Mouse (Mus musculus): ENCODE results near the gene Zfp991. TPM values are rescaled to one million over a fixed set of nuclear protein-coding genes. Genes with fewer than 3 reads are reported as not detected.
A peak's percentile ranks its signal among the peaks of the same experiment; 100 is the strongest.
"Not testable (repeated sequence)": the region's sequence is repeated elsewhere in the genome, so short reads cannot be mapped to it uniquely, and the experiment has no call there.

The Zfp991 gene
- total and polyA plus RNA-seq, 2 experiments from 2014 or later, result 4.1 to 5.0 TPM

DNA sequence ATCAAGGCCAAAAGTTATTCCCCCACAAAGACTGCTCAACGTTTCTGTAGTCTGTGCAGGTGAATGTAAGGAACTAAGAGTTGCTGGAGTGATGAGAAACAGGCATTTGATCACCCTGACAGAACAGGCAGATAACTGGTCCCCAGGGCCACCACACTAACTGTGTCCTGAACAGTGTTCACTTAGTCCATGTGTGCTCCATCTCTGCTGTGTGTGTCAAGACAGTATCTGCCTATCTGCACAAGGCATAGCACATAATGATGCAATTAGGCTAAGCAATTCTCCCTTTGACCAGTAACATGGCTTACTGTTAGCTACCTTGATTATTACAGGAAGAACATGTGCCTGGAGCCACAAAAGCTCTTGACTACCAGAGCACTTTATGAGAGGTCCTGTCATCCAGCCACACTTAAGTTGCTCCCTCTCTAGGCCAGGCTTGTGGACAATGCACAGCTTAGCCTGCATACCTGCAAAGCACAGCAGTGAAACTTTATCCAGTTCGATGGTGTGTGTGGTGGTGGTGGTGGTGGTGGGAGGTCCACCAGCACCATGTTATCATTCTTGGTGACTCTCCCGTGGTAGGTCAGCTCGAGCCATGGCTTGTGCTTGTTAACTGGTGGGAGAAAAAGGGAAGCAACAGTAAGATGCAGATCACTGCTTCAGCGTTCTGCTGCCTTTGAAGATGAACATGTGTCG lies 67.4 kb downstream of the Zfp991 start:
- H3K36me3 ChIP-seq (ENCODE audit: insufficient read depth, low read length); H3K9ac ChIP-seq (replicated peaks; ENCODE audit: low read length, poor library complexity, severe bottlenecking); H3K4me2 ChIP-seq (ENCODE audit: low read depth, low read length, poor library complexity, severe bottlenecking); DNase-seq (ENCODE audit: low spot score); H3K27ac ChIP-seq (ENCODE audit: low read depth, low read length); H3K4me3 ChIP-seq (ENCODE audit: low read depth, low read length); H3K4me1 ChIP-seq (ENCODE audit: insufficient read depth, low read length); H3K9me3 ChIP-seq (ENCODE audit: low read length); H3K27me3 ChIP-seq (ENCODE audit: insufficient read depth, low read length): not testable (repeated sequence)
- ATAC-seq (ENCODE audit: low FRiP score), result peak; percentile 48; the same call in 1 of the 2 replicates
- WGBS, result 69% methylated on average over 6 of the region's 6 CpGs

DNA sequence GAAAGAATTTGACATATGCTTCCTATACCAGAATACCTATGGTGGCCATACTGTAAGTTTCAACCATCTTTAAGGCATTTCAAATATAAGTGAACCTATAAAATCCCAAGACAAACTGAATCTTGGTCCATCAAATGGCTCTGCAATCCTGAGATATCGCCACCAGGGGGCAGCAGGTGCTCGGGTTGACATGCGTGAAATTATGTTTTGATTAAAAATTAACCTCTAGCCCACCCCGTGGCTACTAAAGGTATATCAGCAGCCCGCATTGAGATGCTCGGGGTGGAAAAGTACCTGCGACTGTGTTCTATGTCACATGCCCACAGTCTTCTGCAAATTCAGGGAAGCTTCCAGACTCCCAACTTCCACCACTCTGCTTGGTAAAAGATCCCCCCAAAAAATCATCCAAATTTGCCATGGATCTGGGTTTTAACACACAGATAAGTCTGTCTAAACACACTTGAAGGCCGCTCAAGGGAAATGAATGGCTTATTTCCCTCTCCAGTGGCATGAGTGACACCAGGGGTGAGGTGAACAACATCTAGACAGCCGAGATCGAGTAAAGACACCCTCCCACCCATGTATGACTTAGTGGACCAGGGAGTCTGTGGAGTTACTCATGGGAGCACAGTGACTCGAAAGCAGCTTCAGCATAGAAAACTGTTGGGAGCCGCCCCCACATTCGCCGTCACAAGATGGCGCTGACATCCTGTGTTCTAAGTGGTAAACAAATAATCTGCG lies 70.3 kb downstream of the Zfp991 start:
- 81% methylated on average over 9 of the region's 16 CpGs for WGBS
- DNase-seq (ENCODE audit: low spot score); ATAC-seq (ENCODE audit: low FRiP score): not testable (repeated sequence)

GRCm38 (mm10) chr4:147212182-147212928 lies 80.5 kb downstream of the Zfp991 start:
- 71% methylated on average over 3 of the region's 7 CpGs for WGBS
- 0 out of 2 replicates have a peak, but pooled peaks have one; percentile 41 for ATAC-seq (ENCODE audit: low FRiP score)

More for the DNA sequence above, 70.3 kb downstream of the Zfp991 start:
- H3K36me3 ChIP-seq (ENCODE audit: insufficient read depth, low read length); H3K9ac ChIP-seq (replicated peaks; ENCODE audit: low read length, poor library complexity, severe bottlenecking); H3K27ac ChIP-seq (ENCODE audit: low read depth, low read length); H3K27me3 ChIP-seq (ENCODE audit: insufficient read depth, low read length); H3K9me3 ChIP-seq (ENCODE audit: low read length); H3K4me1 ChIP-seq (ENCODE audit: insufficient read depth, low read length); H3K4me2 ChIP-seq (ENCODE audit: low read depth, low read length, poor library complexity, severe bottlenecking); H3K4me3 ChIP-seq (ENCODE audit: low read depth, low read length): not testable (repeated sequence)

GRCm38 (mm10) chr4:147214233-147214632 lies 82.4 kb downstream of the Zfp991 start:
- not testable (repeated sequence) for H3K4me1 ChIP-seq (ENCODE audit: insufficient read depth, low read length); H3K27me3 ChIP-seq (ENCODE audit: insufficient read depth, low read length); H3K27ac ChIP-seq (ENCODE audit: low read depth, low read length); DNase-seq (ENCODE audit: low spot score); H3K4me2 ChIP-seq (ENCODE audit: low read depth, low read length, poor library complexity, severe bottlenecking); H3K9ac ChIP-seq (replicated peaks; ENCODE audit: low read length, poor library complexity, severe bottlenecking); ATAC-seq (ENCODE audit: low FRiP score); H3K4me3 ChIP-seq (ENCODE audit: low read depth, low read length); H3K36me3 ChIP-seq (ENCODE audit: insufficient read depth, low read length); H3K9me3 ChIP-seq (ENCODE audit: low read length)
- no CpG with 5 or more reads among the region's 1 CpGs for WGBS

More at GRCm38 (mm10) chr4:147212182-147212928, 80.5 kb downstream of the Zfp991 start:
- H3K27ac ChIP-seq (ENCODE audit: low read depth, low read length); H3K9ac ChIP-seq (replicated peaks; ENCODE audit: low read length, poor library complexity, severe bottlenecking); DNase-seq (ENCODE audit: low spot score); H3K36me3 ChIP-seq (ENCODE audit: insufficient read depth, low read length); H3K4me2 ChIP-seq (ENCODE audit: low read depth, low read length, poor library complexity, severe bottlenecking); H3K4me3 ChIP-seq (ENCODE audit: low read depth, low read length); H3K9me3 ChIP-seq (ENCODE audit: low read length); H3K27me3 ChIP-seq (ENCODE audit: insufficient read depth, low read length); H3K4me1 ChIP-seq (ENCODE audit: insufficient read depth, low read length): not testable (repeated sequence)

DNA sequence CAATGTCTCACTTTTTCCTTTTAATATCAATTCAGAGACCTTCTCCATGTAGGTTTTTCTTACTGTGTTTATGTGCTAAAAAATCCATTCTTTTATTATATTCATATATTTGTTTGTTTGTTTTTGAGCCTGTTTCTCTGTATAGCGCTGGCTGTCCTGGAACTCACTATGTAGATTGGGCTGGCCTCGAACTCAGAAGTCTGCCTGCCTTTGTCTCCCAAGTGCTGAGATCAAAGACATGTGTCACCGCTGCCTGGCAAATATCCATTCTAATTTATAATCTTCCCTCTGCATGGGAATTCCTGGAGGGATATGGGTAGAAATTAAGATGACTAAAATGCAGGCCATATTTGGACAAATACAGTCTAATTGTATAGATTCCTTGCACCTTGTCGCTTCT lies 85.8 kb downstream of the Zfp991 start:
- not testable (repeated sequence) for H3K9ac ChIP-seq (replicated peaks; ENCODE audit: low read length, poor library complexity, severe bottlenecking); H3K36me3 ChIP-seq (ENCODE audit: insufficient read depth, low read length); DNase-seq (ENCODE audit: low spot score); H3K4me1 ChIP-seq (ENCODE audit: insufficient read depth, low read length); H3K27me3 ChIP-seq (ENCODE audit: insufficient read depth, low read length); H3K4me3 ChIP-seq (ENCODE audit: low read depth, low read length); H3K4me2 ChIP-seq (ENCODE audit: low read depth, low read length, poor library complexity, severe bottlenecking); H3K27ac ChIP-seq (ENCODE audit: low read depth, low read length); ATAC-seq (ENCODE audit: low FRiP score)
- H3K9me3 ChIP-seq (ENCODE audit: low read length), result peaks cover 12% of the 10 kb centered on the region
- WGBS, result 70% methylated on average over 2 of the region's 4 CpGs

GRCm38 (mm10) chr4:147219319-147220070 lies 87.7 kb downstream of the Zfp991 start:
- Histone ChIP-seq H3K4me3 (ENCODE audit: low read depth, low read length) (peak overlapping the region; percentile 24; the same call in 1 of the 2 replicates), H3K9me3 (ENCODE audit: low read length) (peaks cover 15% of the 10 kb centered on the region)
- H3K4me2 ChIP-seq (ENCODE audit: low read depth, low read length, poor library complexity, severe bottlenecking); H3K27me3 ChIP-seq (ENCODE audit: insufficient read depth, low read length); H3K36me3 ChIP-seq (ENCODE audit: insufficient read depth, low read length); ATAC-seq (ENCODE audit: low FRiP score); H3K4me1 ChIP-seq (ENCODE audit: insufficient read depth, low read length); DNase-seq (ENCODE audit: low spot score); H3K27ac ChIP-seq (ENCODE audit: low read depth, low read length); H3K9ac ChIP-seq (replicated peaks; ENCODE audit: low read length, poor library complexity, severe bottlenecking): not testable (repeated sequence)
- WGBS, result 67% methylated on average over 49 of the region's 51 CpGs

DNA sequence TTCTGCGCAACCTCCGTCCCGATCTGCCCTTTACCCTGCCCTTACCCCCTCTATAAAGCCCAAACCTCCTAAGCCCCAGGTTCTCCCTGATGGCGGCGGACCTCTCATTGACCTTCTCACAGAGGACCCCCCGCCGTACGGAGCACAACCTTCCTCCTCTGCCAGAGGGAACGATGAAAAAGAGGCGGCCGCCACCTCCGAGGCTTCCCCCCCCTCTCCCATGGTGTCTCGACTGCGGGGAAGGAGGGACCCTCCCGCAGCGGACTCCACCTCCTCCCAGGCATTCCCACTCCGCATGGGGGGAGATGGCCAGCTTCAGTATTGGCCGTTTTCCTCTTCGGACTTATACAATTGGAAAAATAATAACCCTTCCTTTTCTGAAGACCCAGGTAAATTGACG lies 88.4 kb downstream of the Zfp991 start:
- not testable (repeated sequence) for H3K36me3 ChIP-seq (ENCODE audit: insufficient read depth, low read length); H3K27me3 ChIP-seq (ENCODE audit: insufficient read depth, low read length); H3K4me2 ChIP-seq (ENCODE audit: low read depth, low read length, poor library complexity, severe bottlenecking); H3K4me1 ChIP-seq (ENCODE audit: insufficient read depth, low read length); H3K27ac ChIP-seq (ENCODE audit: low read depth, low read length); DNase-seq (ENCODE audit: low spot score); H3K4me3 ChIP-seq (ENCODE audit: low read depth, low read length); ATAC-seq (ENCODE audit: low FRiP score); H3K9ac ChIP-seq (replicated peaks; ENCODE audit: low read length, poor library complexity, severe bottlenecking)
- WGBS, result 85% methylated on average over 16 of the region's 20 CpGs
- peaks cover 21% of the 10 kb centered on the region for H3K9me3 ChIP-seq (ENCODE audit: low read length)

- not testable (repeated sequence) for ATAC-seq (ENCODE audit: low FRiP score); H3K4me3 ChIP-seq (ENCODE audit: low read depth, low read length); H3K4me2 ChIP-seq (ENCODE audit: low read depth, low read length, poor library complexity, severe bottlenecking); DNase-seq (ENCODE audit: low spot score); H3K36me3 ChIP-seq (ENCODE audit: insufficient read depth, low read length); H3K27ac ChIP-seq (ENCODE audit: low read depth, low read length); H3K4me1 ChIP-seq (ENCODE audit: insufficient read depth, low read length); H3K9ac ChIP-seq (replicated peaks; ENCODE audit: low read length, poor library complexity, severe bottlenecking); H3K27me3 ChIP-seq (ENCODE audit: insufficient read depth, low read length)
- 87% methylated on average over 4 of the region's 5 CpGs for WGBS
- peaks cover 25% of the 10 kb centered on the region for H3K9me3 ChIP-seq (ENCODE audit: low read length)
Observed at GRCm38 (mm10) chr4:147222021-147222420, 90.2 kb downstream of the Zfp991 start.

Data from midbrain, postnatal 0 days (tissue).